Mouse (Mus musculus): Measurements from ENCODE around the gene Tatdn2. TPM values are rescaled to one million over a fixed set of nuclear protein-coding genes. Genes with fewer than 3 reads are reported as not detected.
"Not testable (repeated sequence)": the region's sequence is repeated elsewhere in the genome, so short reads cannot be mapped to it uniquely, and the experiment has no call there.

The Tatdn2 gene
- total RNA-seq, 2 experiments from 2014 or later = 69.9 to 75.7 TPM

- peak; percentile 16 to 20 for DNase-seq
- intact Hi-C loops (cut with DNase I) = loop anchor here (5.0 to 10.0 kb wide), 2 partner anchors 59 to 391 kb away; partner anchors contain the start of genes Brpf1 and Irak2
Measured at GRCm38 (mm10) chr6:113695766-113696355, 989 bp upstream of the Tatdn2 start.

GRCm38 (mm10) chr6:113697222-113698205 lies 664 bp downstream of the Tatdn2 start:
- peak in 1 of 2 experiments; percentile 68 for DNase-seq
- intact Hi-C loops (cut with DNase I) = loop anchor here (2.0 to 10.0 kb wide), 3 partner anchors 43 to 393 kb away; partner anchors contain the start of genes Brpf1, Irak2 and Sec13

- no peak for DNase-seq
- intact Hi-C loops (cut with DNase I) = no loop called here
Measured at GRCm38 (mm10) chr6:113712718-113713117, 15.9 kb downstream of the Tatdn2 start.

- DNase-seq; intact Hi-C loops (cut with DNase I): not testable (repeated sequence)
Measured at GRCm38 (mm10) chr6:113713389-113713788, 16.5 kb downstream of the Tatdn2 start.

GRCm38 (mm10) chr6:113714276-113714675 lies 17.4 kb downstream of the Tatdn2 start:
- DNase-seq = no peak
- intact Hi-C loops (cut with DNase I) = no loop called here

GRCm38 (mm10) chr6:113714797-113715196 lies 17.9 kb downstream of the Tatdn2 start:
- intact Hi-C loops (cut with DNase I) = no loop called here

GRCm38 (mm10) chr6:113717541-113717940 lies 20.7 kb downstream of the Tatdn2 start:
- intact Hi-C loops (cut with DNase I) = no loop called here
- DNase-seq = no peak

More at GRCm38 (mm10) chr6:113714797-113715196, 17.9 kb downstream of the Tatdn2 start:
- DNase-seq = no peak

GRCm38 (mm10) chr6:113719878-113720277 lies 23.0 kb downstream of the Tatdn2 start, which contains the start of gene Ghrl:
Gene Ghrl (minus strand): TSS chr6:113719880.
- intact Hi-C loops (cut with DNase I) = no loop called here
- DNase-seq = no peak

GRCm38 (mm10) chr6:113721061-113721460 lies 24.2 kb downstream of the Tatdn2 start:
- intact Hi-C loops (cut with DNase I) = no loop called here
- no peak for DNase-seq

- intact Hi-C loops (cut with DNase I) = no loop called here
- DNase-seq = no peak
Measured at GRCm38 (mm10) chr6:113728181-113728580, 31.3 kb downstream of the Tatdn2 start.

- intact Hi-C loops (cut with DNase I) = no loop called here
- DNase-seq = no peak
Measured at GRCm38 (mm10) chr6:113731296-113731695, 34.4 kb downstream of the Tatdn2 start.

GRCm38 (mm10) chr6:113737318-113738046 lies 40.6 kb downstream of the Tatdn2 start:
- DNase-seq = no peak
- intact Hi-C loops (cut with DNase I) = no loop called here

- intact Hi-C loops (cut with DNase I) = loop anchor here (2.0 kb wide), 1 partner anchor 42 kb away; no protein-coding TSS in a partner anchor
- peak; percentile 89 to 93 for DNase-seq
Measured at GRCm38 (mm10) chr6:113740236-113741217, 43.7 kb downstream of the Tatdn2 start, which contains the start of gene Sec13. Gene Sec13 (minus strand): TSS chr6:113740743.

GRCm38 (mm10) chr6:113741425-113741824 lies 44.6 kb downstream of the Tatdn2 start:
- intact Hi-C loops (cut with DNase I) = loop anchor here (2.0 kb wide), 1 partner anchor 43 kb away; no protein-coding TSS in a partner anchor
- DNase-seq = no peak

- DNase-seq = no peak
- intact Hi-C loops (cut with DNase I) = no loop called here
Measured at GRCm38 (mm10) chr6:113742321-113742720, 45.5 kb downstream of the Tatdn2 start.

GRCm38 (mm10) chr6:113743111-113743510 lies 46.3 kb downstream of the Tatdn2 start:
- DNase-seq = no peak

GRCm38 (mm10) chr6:113745117-113745516 lies 48.3 kb downstream of the Tatdn2 start:
- intact Hi-C loops (cut with DNase I) = no loop called here
- DNase-seq = no peak

More at GRCm38 (mm10) chr6:113743111-113743510, 46.3 kb downstream of the Tatdn2 start:
- intact Hi-C loops (cut with DNase I) = no loop called here

GRCm38 (mm10) chr6:113747284-113747683 lies 50.4 kb downstream of the Tatdn2 start:
- DNase-seq = no peak
- intact Hi-C loops (cut with DNase I) = no loop called here

GRCm38 (mm10) chr6:113748351-113748750 lies 51.5 kb downstream of the Tatdn2 start:
- no peak for DNase-seq
- intact Hi-C loops (cut with DNase I) = no loop called here

All from heart, postnatal 10 days (tissue).